Mouse (Mus musculus) forebrain, embryonic 14.5 days (tissue): Measurements from ENCODE around the gene Fcamr. TPM values are rescaled to one million over a fixed set of nuclear protein-coding genes. Genes with fewer than 3 reads are reported as not detected.

Experiments used
- ATAC-seq: fragments of 200-750 bp; cut with Nextera tagmentation; 2 replicates; pipeline ENCODE4 v1.8.0; 2017; ENCODE audit warnings: mild to moderate bottlenecking, moderate library complexity
- DNase-seq: peaks from one replicate; pipeline ENCODE4 v3.0.0-alpha.2; 2015; ENCODE audit warnings: low spot score
- H3K27ac ChIP-seq: fragments of 300-500 bp; sonication (generic); 2 replicates; pipeline ENCODE4 v1.5.1; 2014; ENCODE audit warnings: low read depth, mild to moderate bottlenecking, control low read depth, low read length, moderate library complexity
- H3K27me3 ChIP-seq: fragments of 300-500 bp; sonication (generic); replicated peaks from 2 replicates; pipeline ENCODE4 v1.6.1; 2014; ENCODE audit warnings: low read length, control low read depth, mixed read lengths; ENCODE audit not compliant: control insufficient read depth, insufficient read depth
- H3K36me3 ChIP-seq: fragments of 300-500 bp; sonication (generic); 2 replicates; pipeline ENCODE4 v1.6.1; 2014; ENCODE audit warnings: low read length, control low read depth; ENCODE audit not compliant: control insufficient read depth, insufficient read depth
- H3K4me1 ChIP-seq: fragments of 300-500 bp; sonication (generic); 2 replicates; pipeline ENCODE4 v1.6.1; 2014; ENCODE audit warnings: antibody characterized with exemption, low read length, control low read depth; ENCODE audit not compliant: control insufficient read depth, insufficient read depth
- H3K4me2 ChIP-seq: fragments of 300-500 bp; sonication (generic); 2 replicates; pipeline ENCODE4 v1.6.1; 2014; ENCODE audit warnings: mild to moderate bottlenecking, control low read depth, low read length
- H3K4me3 ChIP-seq: fragments of 300-500 bp; sonication (generic); 2 replicates; pipeline ENCODE4 v1.5.1; 2014; ENCODE audit warnings: low read depth, low read length, control low read depth
- H3K9ac ChIP-seq: fragments of 300-500 bp; sonication (generic); 2 replicates; pipeline ENCODE4 v1.6.1; 2014; ENCODE audit warnings: mild to moderate bottlenecking, low read length, control low read depth, moderate library complexity
- H3K9me3 ChIP-seq: fragments of 300-500 bp; sonication (generic); replicated peaks from 2 replicates; pipeline ENCODE4 v1.6.1; 2016; ENCODE audit warnings: low read length, control low read depth, mixed read lengths; ENCODE audit not compliant: control insufficient read depth
- WGBS: fragments of 180-500 bp; shearing (Covaris S2); extraction: QIAGEN DNeasy Blood & Tissue Kit; methylation state at CpG from one replicate; pipeline ENCODE4 v1.1.7; 2014; 5-methylcytosine and 5-hydroxymethylcytosine counted together
- polyA plus RNA-seq: library from polyadenylated mRNA; unstranded; fragments of >200 nt; fragmentation: Nextera tagmentation; extraction: Ambion mirVana; gene quantifications from 2 replicates; pipeline ENCODE4 v1.2.1, GENCODE M21; 2014

Gene Fcamr
- polyA plus RNA-seq, 1 experiment from 2014 or later, result not detected

DNA sequence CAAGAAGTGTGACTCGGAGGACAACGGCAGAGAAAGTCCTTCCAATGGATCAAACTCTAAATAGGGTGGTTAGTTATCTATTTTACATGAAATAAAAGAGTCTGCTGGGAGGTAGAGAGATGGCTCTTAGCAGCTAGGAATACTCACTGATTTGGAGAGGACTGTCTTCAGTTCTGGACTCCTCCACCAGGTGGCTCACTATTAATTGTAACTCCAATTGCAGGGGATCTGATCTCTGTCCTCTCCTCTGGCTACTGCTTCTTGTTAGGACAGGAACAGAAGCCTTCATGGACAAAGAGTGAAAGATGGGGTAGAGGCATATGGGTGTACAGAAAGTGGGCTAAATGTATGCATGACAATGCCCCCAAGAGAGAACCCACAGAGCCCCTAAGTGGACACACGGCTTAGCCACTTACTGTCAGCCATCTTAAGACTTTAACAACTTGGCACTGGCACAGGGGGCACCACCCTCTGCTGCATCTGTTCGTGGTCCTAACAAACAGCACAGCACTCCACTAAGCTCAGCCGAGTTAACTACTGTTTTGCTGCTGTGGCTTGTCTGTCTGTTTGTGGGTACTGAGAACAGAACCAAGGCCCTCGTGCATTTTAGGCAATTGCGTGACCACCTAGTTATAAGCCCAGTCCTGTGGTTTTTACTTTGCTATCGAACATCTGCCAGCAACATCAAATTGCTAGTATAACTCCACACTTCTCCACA lies 3.6 kb upstream of the Fcamr start:
- no peaks in the 10 kb centered on the region for H3K36me3 ChIP-seq
- no peak overlapping the region for H3K27ac ChIP-seq
- peak; percentile 56 for DNase-seq
- H3K9ac ChIP-seq, result no peak overlapping the region
- H3K9me3 ChIP-seq, result 0 out of 2 replicates have a peak, but pooled peaks cover 2% of the 10 kb centered on the region
- peak; percentile 23; the same call in 1 of the 2 replicates for ATAC-seq
- H3K4me2 ChIP-seq, result no peak overlapping the region
- no peaks in the 10 kb centered on the region for H3K4me1 ChIP-seq
- H3K27me3 ChIP-seq, result no peaks in the 10 kb centered on the region
- H3K4me3 ChIP-seq, result no peak overlapping the region
- 81% methylated on average over 8 of the region's 8 CpGs for WGBS

DNA sequence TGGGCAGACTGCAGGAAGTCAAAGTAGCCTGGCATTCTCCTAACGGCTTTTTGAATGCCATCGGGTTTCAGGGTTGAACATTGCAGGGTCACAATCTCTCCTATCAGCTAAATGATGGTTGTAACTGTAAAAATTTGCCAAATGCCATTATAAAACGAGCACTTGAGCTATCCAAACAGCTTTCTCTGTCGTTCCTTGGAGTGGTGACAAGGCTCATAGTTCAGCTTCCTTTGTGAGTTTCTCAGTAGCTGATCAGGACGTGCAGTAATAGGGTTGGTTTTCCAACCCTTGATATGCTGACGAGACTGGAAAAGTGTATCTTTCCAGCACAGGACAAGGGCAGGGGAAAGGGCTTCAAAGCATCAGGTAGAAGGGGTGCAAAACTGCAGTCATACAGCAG lies 2.7 kb upstream of the Fcamr start:
- ATAC-seq, result no peak
- H3K9ac ChIP-seq, result no peak overlapping the region

DNA sequence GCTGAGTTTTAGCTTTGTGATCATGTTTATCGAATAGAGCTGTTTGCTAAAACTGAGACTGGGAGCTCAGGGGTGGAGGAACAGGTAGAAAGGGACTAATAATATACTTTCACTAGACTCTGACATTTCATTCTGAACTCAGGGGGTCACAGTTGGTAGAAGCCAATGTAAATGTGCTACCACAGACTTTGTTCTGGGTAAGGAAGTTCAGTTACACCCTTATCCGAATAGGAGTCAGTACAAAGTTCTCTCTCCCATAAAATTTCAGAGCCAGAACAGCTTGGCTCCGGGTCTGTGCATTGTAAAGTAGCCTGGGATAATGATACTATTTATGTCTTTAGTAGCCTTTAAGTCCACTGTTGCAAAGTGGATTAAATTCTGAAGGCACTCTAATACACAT lies 2.2 kb upstream of the Fcamr start:
- Histone ChIP-seq H3K4me1 (no peaks in the 10 kb centered on the region), H3K9ac (no peak overlapping the region), H3K4me2 (no peak overlapping the region), H3K36me3 (no peaks in the 10 kb centered on the region), H3K27ac (no peak overlapping the region), H3K27me3 (no peaks in the 10 kb centered on the region), H3K4me3 (no peak overlapping the region), H3K9me3 (no peaks in the 10 kb centered on the region)
- DNase-seq (no peak), ATAC-seq (no peak)
- 72% methylated on average over 3 of the region's 3 CpGs for WGBS

More for the DNA sequence above, 2.7 kb upstream of the Fcamr start:
- H3K36me3 ChIP-seq, result no peaks in the 10 kb centered on the region
- H3K4me1 ChIP-seq, result no peaks in the 10 kb centered on the region
- no peaks in the 10 kb centered on the region for H3K9me3 ChIP-seq
- no peaks in the 10 kb centered on the region for H3K27me3 ChIP-seq
- H3K4me2 ChIP-seq, result no peak overlapping the region
- no peak overlapping the region for H3K4me3 ChIP-seq
- no peak overlapping the region for H3K27ac ChIP-seq
- WGBS, result 67% methylated on average over 6 of the region's 6 CpGs
- DNase-seq, result no peak

DNA sequence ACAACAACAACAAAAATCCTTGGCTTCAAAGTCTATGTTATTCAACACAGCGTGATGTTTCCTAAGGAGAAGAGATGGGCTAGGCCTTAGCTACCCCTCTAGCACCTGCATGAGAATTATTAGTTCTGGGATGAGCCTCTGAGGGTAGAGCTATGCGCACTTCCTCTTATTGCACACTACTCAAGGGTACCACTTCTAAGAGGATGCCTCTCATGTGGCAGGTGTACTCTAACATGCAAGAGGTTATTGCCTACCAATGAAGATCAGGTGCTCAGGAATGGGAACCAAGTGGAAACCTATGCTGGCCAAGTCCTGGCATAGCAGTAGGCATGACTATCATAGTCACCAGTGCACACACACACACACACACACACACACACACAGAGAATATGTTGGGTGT lies 1.3 kb upstream of the Fcamr start:
- Histone ChIP-seq H3K4me2 (no peak overlapping the region), H3K9me3 (no peaks in the 10 kb centered on the region), H3K36me3 (no peaks in the 10 kb centered on the region), H3K4me3 (no peak overlapping the region), H3K27me3 (no peaks in the 10 kb centered on the region), H3K27ac (no peak overlapping the region), H3K4me1 (no peaks in the 10 kb centered on the region), H3K9ac (no peak overlapping the region)
- no peak for DNase-seq
- no peak for ATAC-seq
- 86% methylated on average over 2 of the region's 2 CpGs for WGBS

DNA sequence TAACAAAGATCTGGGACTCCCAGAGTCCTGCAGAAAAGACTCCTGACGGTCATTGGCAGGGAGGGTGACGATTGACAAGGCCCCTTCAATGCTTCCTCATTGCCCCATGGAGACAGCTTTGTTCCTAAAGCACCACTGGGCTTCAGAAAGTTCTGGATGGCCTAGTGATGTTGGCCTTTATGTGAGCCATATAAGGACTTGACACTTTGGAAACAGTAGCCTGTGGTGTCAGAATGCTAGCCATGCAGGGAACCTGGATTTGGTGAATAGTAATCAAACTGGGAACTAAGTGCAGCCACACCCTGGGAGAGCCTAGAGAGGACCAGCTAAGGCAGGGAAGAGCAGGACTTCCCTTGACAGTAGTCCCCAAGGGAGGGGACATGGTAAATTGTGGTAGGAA lies 809 bp downstream of the Fcamr start:
- no peak overlapping the region for H3K9ac ChIP-seq
- H3K36me3 ChIP-seq, result no peaks in the 10 kb centered on the region
- H3K9me3 ChIP-seq, result no peaks in the 10 kb centered on the region
- no peak for DNase-seq
- H3K27me3 ChIP-seq, result no peaks in the 10 kb centered on the region
- no peaks in the 10 kb centered on the region for H3K4me1 ChIP-seq
- WGBS, result 86% methylated on average over 2 of the region's 2 CpGs
- no peak overlapping the region for H3K27ac ChIP-seq
- no peak overlapping the region for H3K4me2 ChIP-seq
- H3K4me3 ChIP-seq, result no peak overlapping the region
- ATAC-seq, result no peak

DNA sequence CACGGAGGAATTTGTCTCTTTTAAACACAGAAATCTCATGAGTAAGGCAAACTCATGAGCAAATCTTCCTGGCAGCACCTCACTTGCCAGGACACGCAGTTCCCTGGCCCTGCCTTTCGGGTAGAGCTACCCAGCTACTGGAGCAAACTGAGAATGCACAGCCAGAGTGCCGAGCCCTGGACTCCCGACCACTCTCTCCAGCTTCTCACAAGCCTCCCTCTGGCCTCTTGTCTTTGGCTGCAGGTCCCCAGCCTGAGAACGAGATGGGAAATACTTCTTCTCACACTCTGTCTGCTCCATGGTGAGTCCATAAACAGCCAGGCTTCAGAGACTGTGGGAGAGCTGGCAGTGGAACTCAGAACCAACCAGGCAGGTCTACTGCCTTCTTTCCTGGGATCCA lies 2.3 kb downstream of the Fcamr start:
- H3K4me3 ChIP-seq, result no peak overlapping the region
- DNase-seq (no peak), ATAC-seq (no peak)
- H3K27me3 ChIP-seq, result no peaks in the 10 kb centered on the region
- H3K9ac ChIP-seq, result no peak overlapping the region
- H3K27ac ChIP-seq, result no peak overlapping the region
- H3K36me3 ChIP-seq, result no peaks in the 10 kb centered on the region
- no peak overlapping the region for H3K4me2 ChIP-seq
- no peaks in the 10 kb centered on the region for H3K9me3 ChIP-seq
- no peaks in the 10 kb centered on the region for H3K4me1 ChIP-seq
- WGBS, result 67% methylated on average over 6 of the region's 6 CpGs

DNA sequence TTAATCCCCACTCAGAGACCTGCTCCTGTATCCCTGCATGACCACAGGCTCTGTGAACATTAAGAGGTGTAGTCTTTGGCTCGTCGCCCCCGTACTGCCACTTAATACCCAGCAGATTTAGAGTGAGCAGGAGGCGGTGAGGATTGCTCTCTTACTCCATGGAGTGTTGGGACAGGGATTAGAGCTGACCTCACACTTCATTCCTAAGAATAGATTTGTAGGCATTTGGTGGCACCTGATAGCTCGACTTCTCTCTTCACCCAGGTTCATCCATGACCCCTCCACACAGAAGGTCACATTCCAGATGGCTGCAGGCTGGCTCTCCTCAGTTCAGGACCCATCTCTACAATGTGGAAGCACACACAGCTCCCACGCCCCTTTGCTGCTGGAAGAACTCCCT lies 3.6 kb downstream of the Fcamr start:
- Histone ChIP-seq H3K36me3 (no peaks in the 10 kb centered on the region), H3K9me3 (no peaks in the 10 kb centered on the region), H3K4me1 (no peaks in the 10 kb centered on the region), H3K4me2 (no peak overlapping the region), H3K9ac (no peak overlapping the region), H3K27me3 (no peaks in the 10 kb centered on the region), H3K4me3 (no peak overlapping the region), H3K27ac (no peak overlapping the region)
- 68% methylated on average over 6 of the region's 6 CpGs for WGBS
- DNase-seq (no peak), ATAC-seq (no peak)

DNA sequence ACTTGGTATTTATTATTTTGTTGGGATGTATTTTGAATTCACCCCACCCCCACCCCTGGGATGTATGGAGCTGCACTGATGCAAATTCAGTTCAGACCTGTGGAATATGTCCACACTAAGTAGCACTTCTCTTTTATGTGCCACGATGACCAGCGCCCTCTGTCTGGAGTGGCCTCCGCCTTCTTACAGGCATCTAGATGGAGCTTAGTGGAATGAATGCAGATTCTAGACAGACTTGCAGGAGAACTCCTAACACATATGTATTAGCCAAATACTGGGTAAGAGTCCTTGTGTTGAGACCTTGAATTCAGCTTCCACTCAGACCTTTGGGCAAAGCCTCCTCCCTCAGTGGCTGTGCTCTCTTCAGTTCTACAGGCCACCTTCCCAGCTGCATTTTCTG lies 10.2 kb downstream of the Fcamr start:
- H3K4me3 ChIP-seq, result no peak overlapping the region
- no peak overlapping the region for H3K27ac ChIP-seq
- no peaks in the 10 kb centered on the region for H3K9me3 ChIP-seq
- DNase-seq (no peak), ATAC-seq (no peak)
- no peaks in the 10 kb centered on the region for H3K4me1 ChIP-seq
- H3K9ac ChIP-seq, result no peak overlapping the region
- H3K4me2 ChIP-seq, result no peak overlapping the region
- H3K36me3 ChIP-seq, result no peaks in the 10 kb centered on the region
- 85% methylated on average over 3 of the region's 3 CpGs for WGBS
- H3K27me3 ChIP-seq, result no peaks in the 10 kb centered on the region

DNA sequence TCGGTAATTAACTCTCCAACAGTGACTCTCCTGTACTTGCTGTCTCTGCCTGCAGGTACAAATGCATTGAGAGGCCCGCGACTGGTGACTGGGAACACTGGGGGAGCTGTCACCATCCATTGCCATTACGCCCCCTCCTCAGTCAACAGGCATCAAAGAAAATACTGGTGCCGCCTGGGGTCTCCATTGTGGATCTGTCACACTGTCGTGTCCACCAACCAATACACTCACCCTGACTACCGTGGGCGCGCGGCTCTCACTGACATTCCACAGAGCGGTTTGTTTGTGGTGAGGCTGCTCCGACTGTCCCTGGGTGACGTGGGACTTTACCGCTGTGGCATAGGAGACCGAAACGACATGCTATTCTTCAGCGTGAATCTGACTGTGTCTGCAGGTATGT lies 10.6 kb downstream of the Fcamr start:
- Histone ChIP-seq H3K4me3 (no peak overlapping the region), H3K9me3 (no peaks in the 10 kb centered on the region), H3K36me3 (no peaks in the 10 kb centered on the region), H3K27ac (no peak overlapping the region), H3K4me2 (no peak overlapping the region), H3K9ac (no peak overlapping the region), H3K4me1 (no peaks in the 10 kb centered on the region), H3K27me3 (no peaks in the 10 kb centered on the region)
- ATAC-seq (no peak), DNase-seq (no peak)
- WGBS, result 68% methylated on average over 17 of the region's 17 CpGs
